Mouse (Mus musculus): ENCODE measurements around the gene Nosip.

DNA sequence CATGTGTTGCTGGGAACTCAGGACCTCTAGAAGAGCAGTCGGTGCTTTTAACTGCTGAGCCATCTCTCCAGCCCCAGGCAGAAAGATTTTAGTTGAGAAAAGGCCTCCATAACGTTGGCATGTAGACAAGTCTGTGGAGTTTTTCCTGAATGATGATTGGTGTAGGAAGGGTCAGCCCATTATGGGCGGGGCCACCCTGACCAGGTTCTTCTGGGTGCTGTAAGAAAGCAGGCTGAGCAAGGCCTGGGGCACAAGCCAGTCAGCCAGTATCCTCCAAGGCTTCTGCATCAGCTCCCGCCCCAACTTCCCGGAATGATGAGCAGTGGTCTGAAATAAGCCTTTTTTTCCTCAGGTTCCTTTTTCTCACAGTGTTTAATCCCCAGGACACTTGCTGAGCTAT is 18.8 kb downstream of the Nosip start:
- TF ChIP-seq CTCF (IDR thresholded peaks at IDR 0.05; ENCODE audit: borderline replicate concordance, control insufficient read depth, extremely low read depth, insufficient read depth, low read length, poor library complexity) (no peak), POLR2A (IDR thresholded peaks at IDR 0.05; ENCODE audit: control insufficient read depth, extremely low read depth, insufficient read depth, low read length, poor library complexity) (no peak)
